In genomic region chr19:24155395-24156066, GRCm38 (mm10) we compare ENCODE assay signal across 17 mouse cellular contexts.
DNase-seq lines count a peak whose midpoint lies in the region; ATAC-seq and TF ChIP-seq lines count a peak whose summit lies in the region.
"Had no signal": no experiment of that assay in that cellular context is flagged by ENCODE, and none has a peak within 500 bp of the region (broad histone marks: within the 10 kb centered on the region; RNA-seq: fewer than 3 reads in every experiment).

No protein-coding gene starts in this region.

- WGBS in hindbrain, embryonic 11.5 days, result 35% methylated on average over 8 of the region's 8 CpGs
- 55% methylated on average over 8 of the region's 8 CpGs for WGBS in hindbrain, postnatal 0 days
- WGBS in liver, postnatal 0 days (ENCODE audit: insufficient replicate concordance), result 57% methylated on average over 8 of the region's 8 CpGs
- WGBS in heart, adult 2 months, result 70% methylated on average over 8 of the region's 8 CpGs

- peak overlapping the region; percentile 6; the same call in 1 of the 2 replicates for H3K27ac ChIP-seq in hindbrain, embryonic 11.5 days (ENCODE audit: low read depth, low read length)
- no peak overlapping the region for H3K27ac ChIP-seq in hindbrain, postnatal 0 days
- peak overlapping the region; percentile 73 for H3K27ac ChIP-seq in liver, postnatal 0 days (ENCODE audit: low read depth)
- H3K27ac ChIP-seq in heart, adult 2 months, result no peak overlapping the region
- H3K27ac ChIP-seq: embryonic facial prominence, embryonic 12.5 days; heart, embryonic 15.5 days; hindbrain, embryonic 14.5 days; midbrain, embryonic 12.5 days had no signal

- no peaks in the 10 kb centered on the region; the same call in none of the 2 replicates for H3K79me2 ChIP-seq in heart, adult 2 months (replicated peaks; ENCODE audit: control insufficient read depth, insufficient read depth, low read length)

- no peaks in the 10 kb centered on the region for H3K9me3 ChIP-seq in hindbrain, embryonic 11.5 days (ENCODE audit: control insufficient read depth, low read length)
- H3K9me3 ChIP-seq in hindbrain, postnatal 0 days (ENCODE audit: low read length), result no peaks in the 10 kb centered on the region
- no peaks in the 10 kb centered on the region for H3K9me3 ChIP-seq in liver, postnatal 0 days (ENCODE audit: low read length)
- H3K9me3 ChIP-seq: embryonic facial prominence, embryonic 12.5 days; heart, embryonic 15.5 days; midbrain, embryonic 12.5 days had no signal

- H3K4me2 ChIP-seq in hindbrain, embryonic 11.5 days (replicated peaks; ENCODE audit: low read depth, low read length), result no peak overlapping the region
- no peak overlapping the region for H3K4me2 ChIP-seq in hindbrain, postnatal 0 days (ENCODE audit: low read depth, low read length)
- peak overlapping the region; percentile 34 for H3K4me2 ChIP-seq in liver, postnatal 0 days (ENCODE audit: low read depth, low read length)
- H3K4me2 ChIP-seq: embryonic facial prominence, embryonic 12.5 days; heart, embryonic 15.5 days; hindbrain, embryonic 14.5 days; lung, embryonic 14.5 days; midbrain, embryonic 12.5 days had no signal

- DNase-seq in hindbrain, embryonic 11.5 days (ENCODE audit: low spot score), result no peak
- DNase-seq in hindbrain, postnatal 0 days (ENCODE audit: low spot score), result no peak
- peak; percentile 30 for DNase-seq in retina, postnatal 1 day
- DNase-seq in retina, embryonic 14.5 days (ENCODE audit: low spot score), result no peak
- peak; percentile 35 for DNase-seq in kidney, postnatal 14 days
- DNase-seq in liver, postnatal 0 days, result no peak
- DNase-seq in urinary bladder, adult 18-20 months (ENCODE audit: low spot score in 2 of 2), result no peak
- no peak for DNase-seq in heart, adult 2 months
- DNase-seq: adrenal gland, adult 8-10 months; cerebellum, adult 11 months; cerebellum, postnatal 25 days; lung, embryonic 14.5 days had no signal

- H3K4me3 ChIP-seq in hindbrain, embryonic 11.5 days (ENCODE audit: low read depth, low read length), result no peak overlapping the region
- H3K4me3 ChIP-seq in hindbrain, postnatal 0 days (ENCODE audit: low read length), result no peak overlapping the region
- H3K4me3 ChIP-seq in liver, postnatal 0 days (ENCODE audit: low read depth, low read length), result no peak overlapping the region
- H3K4me3 ChIP-seq in heart, adult 2 months, result no peak overlapping the region
- H3K4me3 ChIP-seq: embryonic facial prominence, embryonic 12.5 days; heart, embryonic 15.5 days; midbrain, embryonic 12.5 days had no signal

- peak; percentile 65; the same call in 1 of the 2 replicates for ATAC-seq in hindbrain, embryonic 11.5 days (ENCODE audit: low FRiP score)
- no peak for ATAC-seq in hindbrain, postnatal 0 days
- ATAC-seq in liver, postnatal 0 days, result peak; percentile 73
- ATAC-seq: forebrain, embryonic 16.5 days had no signal

- no peak for TF ChIP-seq POLR2A in heart, adult 2 months (IDR thresholded peaks at IDR 0.05; ENCODE audit: insufficient read depth, low read depth, low read length)

- no peaks in the 10 kb centered on the region for H3K27me3 ChIP-seq in hindbrain, embryonic 11.5 days (ENCODE audit: control insufficient read depth, insufficient read depth, low read length)
- H3K27me3 ChIP-seq in hindbrain, postnatal 0 days (ENCODE audit: insufficient read depth, low read length), result no peaks in the 10 kb centered on the region
- no peaks in the 10 kb centered on the region for H3K27me3 ChIP-seq in liver, postnatal 0 days (ENCODE audit: insufficient read depth, low read length)
- no peaks in the 10 kb centered on the region for H3K27me3 ChIP-seq in heart, adult 2 months (ENCODE audit: control insufficient read depth, insufficient read depth, low read length)
- H3K27me3 ChIP-seq: embryonic facial prominence, embryonic 12.5 days; heart, embryonic 15.5 days; midbrain, embryonic 12.5 days had no signal

- no peak for TF ChIP-seq CTCF in hindbrain, postnatal 0 days (IDR thresholded peaks at IDR 0.05; ENCODE audit: low read depth)
- TF ChIP-seq CTCF in liver, postnatal 0 days (IDR thresholded peaks at IDR 0.05; ENCODE audit: low read depth), result no peak
- no peak for TF ChIP-seq CTCF in heart, adult 2 months (IDR thresholded peaks at IDR 0.05)

- intact Hi-C loops in heart, adult 2 months (cut with DNase I), result no loop called here

- no peak for TF ChIP-seq EP300 in liver, postnatal 0 days (IDR thresholded peaks at IDR 0.05; ENCODE audit: low read depth)
- no peak for TF ChIP-seq EP300 in heart, adult 2 months (IDR thresholded peaks at IDR 0.05; ENCODE audit: insufficient read depth, low read depth, low read length)

- H3K4me1 ChIP-seq in hindbrain, embryonic 11.5 days (replicated peaks; ENCODE audit: control insufficient read depth, insufficient read depth, low read length), result no peaks in the 10 kb centered on the region
- H3K4me1 ChIP-seq in hindbrain, postnatal 0 days (ENCODE audit: insufficient read depth, low read length), result no peaks in the 10 kb centered on the region
- H3K4me1 ChIP-seq in liver, postnatal 0 days (ENCODE audit: insufficient read depth), result peaks cover 8% of the 10 kb centered on the region
- peaks cover 2% of the 10 kb centered on the region; the same call in 1 of the 2 replicates for H3K4me1 ChIP-seq in heart, adult 2 months (ENCODE audit: control insufficient read depth, insufficient read depth, low read length)

- H3K36me3 ChIP-seq in hindbrain, embryonic 11.5 days (ENCODE audit: control insufficient read depth, insufficient read depth, low read length), result no peaks in the 10 kb centered on the region
- no peaks in the 10 kb centered on the region for H3K36me3 ChIP-seq in hindbrain, postnatal 0 days (ENCODE audit: insufficient read depth, low read length)
- H3K36me3 ChIP-seq in liver, postnatal 0 days (replicated peaks; ENCODE audit: insufficient read depth, low read length), result no peaks in the 10 kb centered on the region
- no peaks in the 10 kb centered on the region for H3K36me3 ChIP-seq in heart, adult 2 months (ENCODE audit: control insufficient read depth, insufficient read depth, low read length)
- H3K36me3 ChIP-seq: embryonic facial prominence, embryonic 12.5 days; heart, embryonic 15.5 days; midbrain, embryonic 12.5 days had no signal

- H3K9ac ChIP-seq in hindbrain, embryonic 11.5 days (ENCODE audit: low read depth, low read length), result no peak overlapping the region
- no peak overlapping the region for H3K9ac ChIP-seq in hindbrain, postnatal 0 days (replicated peaks; ENCODE audit: low read length)
- no peak overlapping the region for H3K9ac ChIP-seq in liver, postnatal 0 days (replicated peaks)
- no peak overlapping the region for H3K9ac ChIP-seq in heart, adult 2 months (ENCODE audit: low read depth, low read length)
- H3K9ac ChIP-seq: embryonic facial prominence, embryonic 12.5 days; heart, embryonic 15.5 days; hindbrain, embryonic 14.5 days; lung, embryonic 14.5 days; midbrain, embryonic 12.5 days had no signal

Comparison
In these comparisons a context has a peak if more than half of its experiments do, and no peak if none do; other contexts are left out.
1. DNase-seq: peak in retina, postnatal 1 day (single experiment) and kidney, postnatal 14 days (single experiment); none in hindbrain, embryonic 11.5 days (single experiment), hindbrain, postnatal 0 days (single experiment), retina, embryonic 14.5 days (single experiment), liver, postnatal 0 days (single experiment), urinary bladder, adult 18-20 months (0 of 2) and heart, adult 2 months (0 of 2).
2. H3K27ac ChIP-seq: peak in hindbrain, embryonic 11.5 days (single experiment) and liver, postnatal 0 days (single experiment); none in hindbrain, postnatal 0 days (single experiment) and heart, adult 2 months (single experiment).